Comparison of ENCODE assay signal across 12 mouse cellular contexts in genomic region chr9:63989214-63989613, GRCm38 (mm10). TPM values are rescaled to one million over a fixed set of nuclear protein-coding genes. Genes with fewer than 3 reads are reported as not detected.
DNase-seq lines count a peak whose midpoint lies in the region; ATAC-seq and TF ChIP-seq lines count a peak whose summit lies in the region.
"Had no signal": no experiment of that assay in that cellular context is flagged by ENCODE, and none has a peak within 500 bp of the region (broad histone marks: within the 10 kb centered on the region; RNA-seq: fewer than 3 reads in every experiment).

No protein-coding gene starts in this region.

- H3K9ac ChIP-seq in heart, embryonic 15.5 days, result no peak overlapping the region
- no peak overlapping the region for H3K9ac ChIP-seq in embryonic facial prominence, embryonic 13.5 days
- H3K9ac ChIP-seq in midbrain, embryonic 15.5 days, result no peak overlapping the region
- H3K9ac ChIP-seq: hindbrain, embryonic 15.5 days had no signal

- DNase-seq in heart, adult 8-10 months (ENCODE audit: low spot score), result no peak
- DNase-seq in thymus, adult 2 months, result peak; percentile 4
- DNase-seq in thymus, postnatal 25 days, result no peak
- DNase-seq in embryo, embryonic 11 days, result no peak
- DNase-seq: gastrocnemius, postnatal 25 days had no signal

- H3K4me3 ChIP-seq in heart, embryonic 15.5 days, result no peak overlapping the region
- peak overlapping the region; percentile 33 for H3K4me3 ChIP-seq in thymus, adult 2 months (ENCODE audit: control insufficient read depth, insufficient read depth, low read length)
- no peak overlapping the region for H3K4me3 ChIP-seq in embryonic facial prominence, embryonic 13.5 days
- no peak overlapping the region for H3K4me3 ChIP-seq in midbrain, embryonic 15.5 days
- H3K4me3 ChIP-seq: hindbrain, embryonic 15.5 days; myocyte had no signal

- no peaks in the 10 kb centered on the region; the same call in 1 of the 2 replicates for H3K36me3 ChIP-seq in heart, embryonic 15.5 days
- no peaks in the 10 kb centered on the region for H3K36me3 ChIP-seq in thymus, adult 2 months (ENCODE audit: control insufficient read depth, insufficient read depth, low read length)
- H3K36me3 ChIP-seq in embryonic facial prominence, embryonic 13.5 days, result peaks cover 29% of the 10 kb centered on the region
- no peaks in the 10 kb centered on the region for H3K36me3 ChIP-seq in midbrain, embryonic 15.5 days (replicated peaks)
- H3K36me3 ChIP-seq: hindbrain, embryonic 15.5 days had no signal

- whole genome bisulfite sequencing in heart, embryonic 15.5 days, result 60% methylated on average over 12 of the region's 12 CpGs
- 54% methylated on average over 12 of the region's 12 CpGs for WGBS in thymus, adult 2 months
- WGBS in embryonic facial prominence, embryonic 13.5 days, result 80% methylated on average over 12 of the region's 12 CpGs
- WGBS in midbrain, embryonic 15.5 days, result 89% methylated on average over 12 of the region's 12 CpGs

- ATAC-seq in heart, embryonic 15.5 days (replicated peaks; ENCODE audit: insufficient number of reproducible peaks, insufficient read depth, low FRiP score, low read depth), result no peak
- ATAC-seq in embryonic facial prominence, embryonic 13.5 days (ENCODE audit: insufficient number of reproducible peaks, insufficient read depth, low FRiP score, low TSS enrichment, low read depth), result no peak
- peak; percentile 65 for ATAC-seq in monocyte, adult 5-6 weeks (replicated peaks; ENCODE audit: insufficient number of reproducible peaks, low FRiP score, low TSS enrichment, poor library complexity, severe bottlenecking)
- no peak for ATAC-seq in midbrain, embryonic 15.5 days (replicated peaks)
- ATAC-seq: forebrain, embryonic 14.5 days had no signal

- no peak for TF ChIP-seq CTCF in thymus, adult 2 months (IDR thresholded peaks at IDR 0.05; ENCODE audit: borderline replicate concordance, control insufficient read depth, extremely low read depth, insufficient read depth, low read length, poor library complexity)

- H3K4me2 ChIP-seq in heart, embryonic 15.5 days, result no peak overlapping the region
- no peak overlapping the region for H3K4me2 ChIP-seq in embryonic facial prominence, embryonic 13.5 days
- no peak overlapping the region for H3K4me2 ChIP-seq in midbrain, embryonic 15.5 days
- H3K4me2 ChIP-seq: hindbrain, embryonic 15.5 days had no signal

- no peaks in the 10 kb centered on the region for H3K27me3 ChIP-seq in heart, embryonic 15.5 days
- no peaks in the 10 kb centered on the region for H3K27me3 ChIP-seq in thymus, adult 2 months (ENCODE audit: control insufficient read depth, insufficient read depth, low read length)
- no peaks in the 10 kb centered on the region for H3K27me3 ChIP-seq in embryonic facial prominence, embryonic 13.5 days
- no peaks in the 10 kb centered on the region for H3K27me3 ChIP-seq in midbrain, embryonic 15.5 days (replicated peaks)
- H3K27me3 ChIP-seq: hindbrain, embryonic 15.5 days had no signal

- TF ChIP-seq POLR2A in thymus, adult 2 months (IDR thresholded peaks at IDR 0.05; ENCODE audit: control insufficient read depth, extremely low read depth, insufficient read depth, low read length, poor library complexity), result no peak

- peak overlapping the region; percentile 35; the same call in 1 of the 2 replicates for H3K27ac ChIP-seq in heart, embryonic 15.5 days
- H3K27ac ChIP-seq in thymus, adult 2 months (ENCODE audit: control insufficient read depth, insufficient read depth, low read length), result no peak overlapping the region; the same call in 1 of the 2 replicates
- H3K27ac ChIP-seq in embryonic facial prominence, embryonic 13.5 days, result 0 out of 2 replicates have a peak overlapping the region, but pooled peaks have one; percentile 33
- no peak overlapping the region for H3K27ac ChIP-seq in midbrain, embryonic 15.5 days
- H3K27ac ChIP-seq: hindbrain, embryonic 15.5 days had no signal

- no peaks in the 10 kb centered on the region for H3K9me3 ChIP-seq in heart, embryonic 15.5 days (replicated peaks)
- no peaks in the 10 kb centered on the region for H3K9me3 ChIP-seq in embryonic facial prominence, embryonic 13.5 days
- no peaks in the 10 kb centered on the region for H3K9me3 ChIP-seq in midbrain, embryonic 15.5 days
- H3K9me3 ChIP-seq: hindbrain, embryonic 15.5 days had no signal

- H3K4me1 ChIP-seq in heart, embryonic 15.5 days (replicated peaks), result peaks cover 90% of the 10 kb centered on the region
- peaks cover 13% of the 10 kb centered on the region for H3K4me1 ChIP-seq in thymus, adult 2 months (replicated peaks; ENCODE audit: control insufficient read depth, insufficient read depth, low read length)
- H3K4me1 ChIP-seq in embryonic facial prominence, embryonic 13.5 days, result peaks cover 87% of the 10 kb centered on the region
- no peaks in the 10 kb centered on the region for H3K4me1 ChIP-seq in midbrain, embryonic 15.5 days
- H3K4me1 ChIP-seq: hindbrain, embryonic 15.5 days had no signal

RNA-seq across cellular contexts. Expression of gene Smad6, which starts 32.6 kb away (rescaled TPM):
- 16.4 and 19.8 TPM in 2 replicates for polyA plus RNA-seq in heart, embryonic 15.5 days (2015; fragmentation: Nextera tagmentation; extraction: Ambion mirVana)
- total RNA-seq in heart, adult 8-10 months (2022), result 10 to 100 TPM; 10.9 to 16.5 (median 11.9) TPM
- polyA plus RNA-seq in thymus, adult 2 months (2012; rRNA removed), result 6.5 and 8.0 TPM in 2 replicates
- 16.7 and 17.4 TPM in 2 replicates for polyA plus RNA-seq in embryonic facial prominence, embryonic 13.5 days (2015; fragmentation: Nextera tagmentation; extraction: Ambion mirVana)
- total RNA-seq in monocyte, adult 5-6 weeks (2017), result 0.43 to 2.4 TPM (median 0.86 TPM) in 3 replicates
- 1.5 and 1.9 TPM in 2 replicates for polyA plus RNA-seq in midbrain, embryonic 15.5 days (2015; fragmentation: Nextera tagmentation; extraction: Ambion mirVana)

Comparison
In these comparisons a context has a peak if more than half of its experiments do, and no peak if none do; other contexts are left out.
1. H3K27ac ChIP-seq: peak in heart, embryonic 15.5 days (single experiment) and embryonic facial prominence, embryonic 13.5 days (single experiment); none in thymus, adult 2 months (single experiment) and midbrain, embryonic 15.5 days (single experiment).